Mouse (Mus musculus) heart, adult 18-20 months (tissue): ENCODE results near the gene Mcrip2. TPM values are rescaled to one million over a fixed set of nuclear protein-coding genes. Genes with fewer than 3 reads are reported as not detected.

ENCODE experiments used
- DNase-seq, 2 experiments: peaks; one replicate each; pipeline ENCODE4 v3.0.0; 2021 to 2022; ENCODE audit warnings: mixed read lengths in 1 of 2
- microRNA-seq, 2 experiments: library from miRNA; unstranded; fragments of <30 nt; microRNA quantifications; one replicate each; pipeline ENCODE4 v1.2.0; 2022
- total RNA-seq, 2 experiments: library from RNA; stranded (reverse); gene quantifications; 2 replicates each; pipeline ENCODE4 v1.2.3; 2021

Gene Mcrip2
- total RNA-seq, 2 experiments from 2014 or later: 283 to 318 TPM

DNA sequence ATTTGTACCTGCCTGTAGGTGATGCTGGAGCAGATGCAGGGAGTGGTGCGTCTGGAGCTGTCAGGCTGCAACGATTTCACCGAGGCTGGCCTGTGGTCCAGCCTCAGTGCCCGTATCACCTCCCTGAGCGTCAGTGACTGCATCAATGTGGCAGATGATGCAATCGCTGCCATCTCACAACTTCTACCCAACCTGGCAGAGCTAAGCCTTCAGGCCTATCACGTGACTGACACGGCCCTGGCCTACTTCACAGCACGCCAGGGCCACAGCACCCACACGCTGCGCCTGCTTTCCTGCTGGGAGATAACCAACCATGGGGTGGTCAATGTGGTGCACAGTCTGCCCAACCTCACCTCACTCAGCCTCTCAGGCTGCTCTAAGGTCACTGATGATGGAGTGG, 50.9 kb downstream of the Mcrip2 start:
- DNase-seq: no peak

Small RNAs within 50 kb of the gene (microRNA-seq; reads per million reads assigned to microRNA genes)
- 0.38 to 1.4 reads per million in 2 experiments for gene Mir3082

Other genes with a start within 250 kb of the Mcrip2 start
- gene Gng13, start 151.6 kb downstream of the Mcrip2 start, total RNA-seq: under 1 TPM in 1 of 2 experiments, not detected in 1; 0.77 TPM
- 1 to 10 TPM in 1 of 2 experiments, under 1 TPM in 1; 0.84 to 1.3 TPM for gene Chtf18, start 141.3 kb downstream of the Mcrip2 start, total RNA-seq
- gene Rpusd1, start 141.1 kb downstream of the Mcrip2 start, total RNA-seq: 1 to 10 TPM; 3.6 to 5.2 TPM
- gene Mslnl, start 132.7 kb downstream of the Mcrip2 start, total RNA-seq: not detected
- 10 to 100 TPM; 10.3 to 20.2 TPM for gene Msln, start 114.4 kb downstream of the Mcrip2 start, total RNA-seq
- gene Narfl, start 95.0 kb downstream of the Mcrip2 start, total RNA-seq: 10 to 100 TPM; 43.9 to 50.1 TPM
- 10 to 100 TPM; 11.4 to 12.1 TPM for gene Haghl, start 83.1 kb downstream of the Mcrip2 start, total RNA-seq
- gene Ccdc78, start 82.2 kb downstream of the Mcrip2 start, total RNA-seq: under 1 TPM in 1 of 2 experiments, not detected in 1; 0.39 TPM
- gene Fam173a, start 75.9 kb downstream of the Mcrip2 start, total RNA-seq: 10 to 100 TPM; 45.5 to 51.5 TPM
- not detected for gene AC134908.4, start 73.1 kb downstream of the Mcrip2 start, total RNA-seq
- 10 to 100 TPM; 55.0 to 76.0 TPM for gene Metrn, start 71.6 kb downstream of the Mcrip2 start, total RNA-seq
- gene Fbxl16, start 59.7 kb downstream of the Mcrip2 start, total RNA-seq: 1 to 10 TPM; 1.5 to 1.7 TPM
- gene Wdr24, start 45.1 kb downstream of the Mcrip2 start, total RNA-seq: 10 to 100 TPM in 1 of 2 experiments, 1 to 10 TPM in 1; 9.8 to 11.7 TPM
- 10 to 100 TPM; 28.0 to 34.0 TPM for gene Jmjd8, start 39.9 kb downstream of the Mcrip2 start, total RNA-seq
- 100 to 1,000 TPM; 113 to 128 TPM for gene Stub1, start 35.4 kb downstream of the Mcrip2 start, total RNA-seq
- gene Rhbdl1, start 31.5 kb downstream of the Mcrip2 start, total RNA-seq: 1 to 10 TPM; 1.8 to 2.3 TPM
- 1 to 10 TPM; 1.2 to 3.3 TPM for gene Gm20683, start 27.0 kb downstream of the Mcrip2 start, total RNA-seq
- gene Rhot2, start 23.9 kb downstream of the Mcrip2 start, total RNA-seq: 100 to 1,000 TPM; 138 to 140 TPM
- 1 to 10 TPM; 1.0 to 2.3 TPM for gene Wdr90, start 7.3 kb downstream of the Mcrip2 start, total RNA-seq
- gene Mettl26, start 6.3 kb upstream of the Mcrip2 start, total RNA-seq: 10 to 100 TPM; 11.8 to 15.2 TPM
- gene Wfikkn1, start 12.1 kb upstream of the Mcrip2 start, total RNA-seq: under 1 TPM; 0.21 to 0.50 TPM
- 10 to 100 TPM; 14.5 to 15.3 TPM for gene Rab40c, start 51.0 kb upstream of the Mcrip2 start, total RNA-seq
- gene Pigq, start 76.2 kb upstream of the Mcrip2 start, total RNA-seq: 10 to 100 TPM; 37.8 to 43.4 TPM
- gene Nhlrc4, start 76.2 kb upstream of the Mcrip2 start, total RNA-seq: under 1 TPM in 1 of 2 experiments, not detected in 1; 0.21 TPM
- gene A930017K11Rik, start 83.8 kb upstream of the Mcrip2 start, total RNA-seq: under 1 TPM; 0.32 to 0.57 TPM
- gene Capn15, start 117.0 kb upstream of the Mcrip2 start, total RNA-seq: 1 to 10 TPM; 6.1 to 8.5 TPM
- gene Rab11fip3, start 200.8 kb upstream of the Mcrip2 start, total RNA-seq: 10 to 100 TPM; 30.6 to 30.7 TPM
- 10 to 100 TPM; 11.9 to 12.8 TPM for gene Decr2, start 221.6 kb upstream of the Mcrip2 start, total RNA-seq
- gene Nme4, start 226.8 kb upstream of the Mcrip2 start, total RNA-seq: 1 to 10 TPM; 4.7 to 5.1 TPM
- 1 to 10 TPM; 5.0 to 6.7 TPM for gene Tmem8, start 244.5 kb upstream of the Mcrip2 start, total RNA-seq